Mouse (Mus musculus) bone marrow, adult 2 months (tissue): ENCODE measurements at regions not wholly inside any gene's neighbourhood (a gene's known extent, or its start where the extent isn't known, plus 50 kb on each side); places are given as distances from the start of the nearest gene placed in this dataset.

ENCODE experiments used
- CTCF ChIP-seq: fragments of 200-500 bp; IDR thresholded peaks from 2 replicates; pipeline ENCODE4 v1.5.1; 2011; ENCODE audit warnings: low read length, control low read depth; ENCODE audit not compliant: control insufficient read depth, insufficient read depth
- POLR2A ChIP-seq: fragments of 200-500 bp; IDR thresholded peaks from 2 replicates; pipeline ENCODE4 v1.6.1; 2011; ENCODE audit warnings: low read depth, mild to moderate bottlenecking, control low read depth, low read length, borderline replicate concordance; ENCODE audit not compliant: control insufficient read depth

GRCm38 (mm10) chr12:27235748-27236147 lies 106.6 kb downstream of the Sox11 start:
- TF ChIP-seq POLR2A (no peak), CTCF (no peak)
